ENCODE assay signal across 8 mouse cellular contexts in the genomic region with DNA sequence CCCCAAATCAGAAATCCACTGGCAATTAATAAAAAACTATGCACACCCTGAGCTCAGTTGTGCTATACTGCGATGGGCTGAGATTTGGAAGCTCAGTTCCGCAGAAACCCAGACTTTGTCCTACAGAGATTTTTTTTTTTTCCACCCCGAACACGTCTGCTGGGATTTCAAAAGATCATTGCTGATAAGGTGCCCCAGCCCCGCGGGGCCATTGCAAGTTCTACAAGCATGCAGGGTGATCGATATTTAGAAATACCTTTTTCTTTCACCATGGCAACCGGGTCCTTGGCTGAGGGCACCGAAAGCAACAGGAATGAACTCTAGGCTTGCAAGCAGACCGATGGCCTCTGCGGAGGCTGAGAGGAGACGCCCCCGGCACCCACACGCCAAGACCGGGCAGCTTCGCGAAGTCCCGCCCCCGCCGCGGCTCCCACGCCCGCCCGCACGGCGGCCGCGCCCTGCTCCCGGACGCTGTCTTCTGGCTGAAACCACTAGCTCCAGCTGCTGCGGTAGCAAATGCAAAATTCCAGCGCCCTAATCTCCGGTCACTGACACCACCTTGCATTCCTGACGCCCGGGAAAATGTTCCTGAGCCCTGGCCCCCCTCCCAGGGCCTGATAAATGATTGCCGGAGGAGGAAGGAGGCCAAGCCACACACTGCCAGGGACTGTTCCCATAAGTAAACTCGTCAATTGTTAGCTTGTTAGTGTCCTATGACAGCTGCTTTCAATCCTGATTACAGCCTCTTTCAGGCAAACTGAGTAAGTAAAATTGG.
A peak's percentile ranks its signal among the peaks of the same experiment; 100 is the strongest.
DNase-seq lines count a peak whose midpoint lies in the region; ATAC-seq lines count a peak whose summit lies in the region.

No protein-coding gene starts in this region.

- H3K36me3 ChIP-seq in embryonic facial prominence, embryonic 12.5 days: no peaks in the 10 kb centered on the region
- H3K36me3 ChIP-seq in heart, embryonic 11.5 days (ENCODE audit: control insufficient read depth, insufficient read depth, low read length): no peaks in the 10 kb centered on the region
- no peaks in the 10 kb centered on the region for H3K36me3 ChIP-seq in kidney, embryonic 15.5 days
- no peaks in the 10 kb centered on the region for H3K36me3 ChIP-seq in liver, embryonic 15.5 days (replicated peaks)
- no peaks in the 10 kb centered on the region for H3K36me3 ChIP-seq in neural tube, embryonic 14.5 days (ENCODE audit: control insufficient read depth, insufficient read depth, low read length)

- peak overlapping the region; percentile 39 for H3K4me3 ChIP-seq in embryonic facial prominence, embryonic 12.5 days
- peak overlapping the region; percentile 58 for H3K4me3 ChIP-seq in heart, embryonic 11.5 days (ENCODE audit: low read depth, low read length)
- H3K4me3 ChIP-seq in kidney, embryonic 15.5 days (replicated peaks): peak overlapping the region; percentile 52
- H3K4me3 ChIP-seq in liver, embryonic 15.5 days (replicated peaks): peak overlapping the region; percentile 47
- H3K4me3 ChIP-seq in neural tube, embryonic 14.5 days (ENCODE audit: low read depth, low read length): peak overlapping the region; percentile 39

- H3K27me3 ChIP-seq in embryonic facial prominence, embryonic 12.5 days: peaks cover 55% of the 10 kb centered on the region
- no peaks in the 10 kb centered on the region; the same call in 1 of the 2 replicates for H3K27me3 ChIP-seq in heart, embryonic 11.5 days (ENCODE audit: control insufficient read depth, insufficient read depth, low read length)
- H3K27me3 ChIP-seq in kidney, embryonic 15.5 days: peaks cover 24% of the 10 kb centered on the region
- H3K27me3 ChIP-seq in liver, embryonic 15.5 days: peaks cover 34% of the 10 kb centered on the region
- no peaks in the 10 kb centered on the region for H3K27me3 ChIP-seq in neural tube, embryonic 14.5 days (ENCODE audit: control insufficient read depth, insufficient read depth, low read length)

- H3K9me3 ChIP-seq in embryonic facial prominence, embryonic 12.5 days: no peaks in the 10 kb centered on the region
- H3K9me3 ChIP-seq in heart, embryonic 11.5 days (replicated peaks; ENCODE audit: control insufficient read depth, low read length): no peaks in the 10 kb centered on the region
- H3K9me3 ChIP-seq in kidney, embryonic 15.5 days (replicated peaks): no peaks in the 10 kb centered on the region
- H3K9me3 ChIP-seq in liver, embryonic 15.5 days (replicated peaks): no peaks in the 10 kb centered on the region
- no peaks in the 10 kb centered on the region for H3K9me3 ChIP-seq in neural tube, embryonic 14.5 days (ENCODE audit: control insufficient read depth, low read length)

- ATAC-seq in embryonic facial prominence, embryonic 12.5 days (ENCODE audit: insufficient number of reproducible peaks, insufficient read depth, low FRiP score, low TSS enrichment): 0 out of 2 replicates have a peak, but pooled peaks have one; percentile 49
- peak; percentile 68; the same call in 1 of the 2 replicates for ATAC-seq in heart, embryonic 11.5 days (replicated peaks; ENCODE audit: insufficient number of reproducible peaks, low FRiP score, low TSS enrichment)
- peak; percentile 84 for ATAC-seq in kidney, embryonic 15.5 days (replicated peaks; ENCODE audit: low FRiP score)
- peak; percentile 76 for ATAC-seq in liver, embryonic 15.5 days (ENCODE audit: insufficient read depth)
- 0 out of 2 replicates have a peak, but pooled peaks have one; percentile 42 for ATAC-seq in neural tube, embryonic 14.5 days (ENCODE audit: low read depth)

- H3K27ac ChIP-seq in embryonic facial prominence, embryonic 12.5 days: no peak overlapping the region
- peak overlapping the region; percentile 82 for H3K27ac ChIP-seq in heart, embryonic 11.5 days (ENCODE audit: low read depth, low read length)
- H3K27ac ChIP-seq in kidney, embryonic 15.5 days: peak overlapping the region; percentile 80
- peak overlapping the region; percentile 77 for H3K27ac ChIP-seq in liver, embryonic 15.5 days (replicated peaks)
- H3K27ac ChIP-seq in neural tube, embryonic 14.5 days (ENCODE audit: low read depth, low read length): peak overlapping the region; percentile 36

- H3K4me2 ChIP-seq in embryonic facial prominence, embryonic 12.5 days (replicated peaks): peak overlapping the region; percentile 85
- H3K4me2 ChIP-seq in heart, embryonic 11.5 days: peak overlapping the region; percentile 73
- H3K4me2 ChIP-seq in kidney, embryonic 15.5 days: peak overlapping the region; percentile 89
- peak overlapping the region; percentile 54 for H3K4me2 ChIP-seq in liver, embryonic 15.5 days
- H3K4me2 ChIP-seq in neural tube, embryonic 14.5 days (ENCODE audit: low read depth, low read length): peak overlapping the region; percentile 78

- H3K4me1 ChIP-seq in embryonic facial prominence, embryonic 12.5 days: peaks cover 33% of the 10 kb centered on the region
- peaks cover 69% of the 10 kb centered on the region for H3K4me1 ChIP-seq in heart, embryonic 11.5 days (ENCODE audit: control insufficient read depth, insufficient read depth, low read length)
- peaks cover 52% of the 10 kb centered on the region for H3K4me1 ChIP-seq in kidney, embryonic 15.5 days
- H3K4me1 ChIP-seq in liver, embryonic 15.5 days (replicated peaks): peaks cover 25% of the 10 kb centered on the region
- H3K4me1 ChIP-seq in neural tube, embryonic 14.5 days (ENCODE audit: control insufficient read depth, insufficient read depth, low read length): peaks cover 18% of the 10 kb centered on the region

- 3% methylated on average over 37 of the region's 37 CpGs for WGBS in embryonic facial prominence, embryonic 12.5 days
- WGBS in heart, embryonic 11.5 days (ENCODE audit: insufficient replicate concordance): 3% methylated on average over 37 of the region's 37 CpGs
- WGBS in kidney, embryonic 15.5 days: 2% methylated on average over 37 of the region's 37 CpGs
- WGBS in liver, embryonic 15.5 days (ENCODE audit: insufficient replicate concordance): 3% methylated on average over 37 of the region's 37 CpGs
- 3% methylated on average over 37 of the region's 37 CpGs for WGBS in neural tube, embryonic 14.5 days

- DNase-seq in 3T3-L1 (ENCODE audit: low read depth, low spot score): peak; percentile 85
- peak; percentile 66 to 74 for DNase-seq in adrenal gland, adult 18-20 months (ENCODE audit: low spot score in 2 of 2)
- DNase-seq in thymus, postnatal 25 days: peak; percentile 35

- 0 out of 2 replicates have a peak overlapping the region, but pooled peaks have one; percentile 24 for H3K9ac ChIP-seq in embryonic facial prominence, embryonic 12.5 days
- H3K9ac ChIP-seq in heart, embryonic 11.5 days (ENCODE audit: low read depth, low read length): peak overlapping the region; percentile 72
- peak overlapping the region; percentile 46 for H3K9ac ChIP-seq in kidney, embryonic 15.5 days
- no peak overlapping the region for H3K9ac ChIP-seq in liver, embryonic 15.5 days
- peak overlapping the region; percentile 48 for H3K9ac ChIP-seq in neural tube, embryonic 14.5 days (replicated peaks; ENCODE audit: low read depth, low read length)

Comparison
In these comparisons a context has a peak if more than half of its experiments do, and no peak if none do; other contexts are left out.
1. DNase-seq: peak in every context shown above with its lines; median percentile 85 in 3T3-L1; 70 in adrenal gland, adult 18-20 months; 35 in thymus, postnatal 25 days.